Mouse (Mus musculus) right cerebral cortex, postnatal 4 days (tissue): Measurements from ENCODE around the gene Cltb.

Experiments used
- DNase-seq: peaks from one replicate; pipeline ENCODE4 v3.0.0-alpha.2; 2022

Gene Cltb

GRCm38 (mm10) chr13:54560608-54561007 is 50.5 kb downstream of the Cltb start:
- no peak for DNase-seq

- no peak for DNase-seq
Observed at GRCm38 (mm10) chr13:54559656-54560055, 51.5 kb downstream of the Cltb start.

- no peak for DNase-seq
Observed at GRCm38 (mm10) chr13:54557652-54558051, 53.5 kb downstream of the Cltb start.

GRCm38 (mm10) chr13:54556796-54557195 is 54.3 kb downstream of the Cltb start:
- no peak for DNase-seq

- no peak for DNase-seq
Observed at GRCm38 (mm10) chr13:54556176-54556575, 55.0 kb downstream of the Cltb start.

GRCm38 (mm10) chr13:54548036-54548435 is 63.1 kb downstream of the Cltb start:
- DNase-seq = no peak
